Mouse (Mus musculus): ENCODE measurements around the gene Acbd5.
"Not testable (repeated sequence)": the region's sequence is repeated elsewhere in the genome, so short reads cannot be mapped to it uniquely, and the experiment has no call there.

GRCm38 (mm10) chr2:23040690-23041089 lies 27.3 kb upstream of the Acbd5 start:
- TF ChIP-seq TAL1, GATA1 (IDR thresholded peaks at IDR 0.05; ENCODE audit: low read length): not testable (repeated sequence)
